Mouse (Mus musculus) heart, postnatal 4 days (tissue): ENCODE measurements around the gene Cacnb1. TPM values are rescaled to one million over a fixed set of nuclear protein-coding genes. Genes with fewer than 3 reads are reported as not detected.

Source experiments
- DNase-seq: peaks from one replicate; pipeline ENCODE4 v3.0.0; 2021
- microRNA-seq, 2 experiments: library from miRNA; unstranded; fragments of <30 nt; microRNA quantifications; one replicate each; pipeline ENCODE4 v1.2.0; 2021 to 2022
- total RNA-seq, 2 experiments: library from RNA; stranded (reverse); gene quantifications; 2 replicates each; pipeline ENCODE4 v1.2.3; 2021

The Cacnb1 gene
- total RNA-seq, 2 experiments from 2014 or later: 7.4 to 7.5 TPM

- DNase-seq: peak; percentile 42
Observed at GRCm38 (mm10) chr11:97954469-97955141, 68.2 kb downstream of the Cacnb1 start.

GRCm38 (mm10) chr11:97953939-97954275 is 68.9 kb downstream of the Cacnb1 start:
- DNase-seq: no peak

- no peak for DNase-seq
Observed at GRCm38 (mm10) chr11:97953179-97953938, 69.5 kb downstream of the Cacnb1 start.

GRCm38 (mm10) chr11:97952367-97953006 is 70.3 kb downstream of the Cacnb1 start:
- DNase-seq: no peak

Small RNAs within 50 kb of the gene (microRNA-seq; reads per million reads assigned to microRNA genes)
- gene Gm27597: 0 reads per million in 2 experiments

Other genes starting within 250 kb of the Cacnb1 start
- gene 1700001P01Rik, start 247.1 kb downstream of the Cacnb1 start, total RNA-seq: under 1 TPM in 1 of 2 experiments, not detected in 1; 0.45 TPM
- 100 to 1,000 TPM; 738 to 764 TPM for gene Rpl23, start 240.6 kb downstream of the Cacnb1 start, total RNA-seq
- 10 to 100 TPM; 73.3 to 74.4 TPM for gene Lasp1, start 224.0 kb downstream of the Cacnb1 start, total RNA-seq
- gene B230217C12Rik, start 182.3 kb downstream of the Cacnb1 start, total RNA-seq: under 1 TPM; 0.77 to 0.79 TPM
- 1 to 10 TPM in 1 of 2 experiments, under 1 TPM in 1; 0.79 to 1.2 TPM for gene Fbxo47, start 138.9 kb downstream of the Cacnb1 start, total RNA-seq
- gene Plxdc1, start 36.6 kb downstream of the Cacnb1 start, total RNA-seq: 1 to 10 TPM; 3.4 to 4.2 TPM
- 1 to 10 TPM; 1.6 TPM for gene Arl5c, start 26.9 kb downstream of the Cacnb1 start, total RNA-seq
- 100 to 1,000 TPM; 795 to 849 TPM for gene Rpl19, start 3.7 kb upstream of the Cacnb1 start, total RNA-seq
- gene Stac2, start 30.4 kb upstream of the Cacnb1 start, total RNA-seq: under 1 TPM; 0.64 to 0.81 TPM
- 10 to 100 TPM; 16.2 to 17.5 TPM for gene Fbxl20, start 127.4 kb upstream of the Cacnb1 start, total RNA-seq
- gene Med1, start 170.3 kb upstream of the Cacnb1 start, total RNA-seq: 10 to 100 TPM; 48.5 to 52.6 TPM
- gene Cdk12, start 180.0 kb upstream of the Cacnb1 start, total RNA-seq: 10 to 100 TPM; 31.3 to 32.7 TPM